Mouse (Mus musculus): ENCODE data around the gene Rhobtb1.

Gene Rhobtb1

DNA sequence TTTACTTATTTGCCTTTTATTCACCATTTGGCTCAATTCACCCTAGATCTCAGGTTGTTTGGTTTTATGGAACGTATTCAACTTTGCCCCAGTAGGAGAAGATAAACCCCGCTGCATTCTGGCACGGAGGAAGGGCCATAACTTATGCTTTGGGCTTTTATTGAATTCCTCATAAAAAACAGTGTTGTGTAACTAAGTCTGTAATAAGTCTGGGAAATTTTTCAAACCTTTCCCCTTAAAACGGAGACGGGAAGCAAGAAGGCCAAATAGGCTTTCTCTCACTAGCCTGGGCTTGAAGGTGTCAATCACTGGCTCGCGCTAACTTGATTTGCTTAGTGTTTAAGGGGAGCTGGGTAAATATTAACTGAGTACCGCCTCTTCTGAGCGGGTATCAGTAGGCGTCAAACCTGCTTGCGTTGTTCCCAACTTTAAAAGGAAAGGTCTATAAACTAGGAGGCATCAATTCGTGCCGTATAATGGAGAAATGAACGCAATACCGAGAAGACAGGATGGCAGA, 170.3 kb downstream of the Rhobtb1 start:
- DNase-seq (ENCODE audit: low spot score in 2 of 2) = no peak

DNA sequence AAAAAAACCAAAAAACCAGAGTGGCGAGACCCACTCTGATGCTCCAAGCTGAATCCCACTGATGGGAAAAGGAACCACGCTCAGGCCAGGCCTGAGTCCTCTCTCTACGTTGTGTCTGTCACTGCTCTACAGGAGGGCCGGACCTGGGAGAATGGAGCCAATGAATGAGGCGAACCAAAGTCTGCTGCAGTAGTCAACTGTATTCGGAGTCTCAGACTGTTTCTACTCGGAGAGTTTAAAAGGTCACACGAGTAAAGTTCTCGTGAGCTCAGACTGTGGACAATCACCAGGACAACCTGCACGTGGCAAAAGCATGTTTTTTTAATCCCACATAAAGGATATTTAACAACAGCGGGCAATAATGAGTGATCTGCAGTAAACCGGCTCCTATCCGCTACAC, 172.8 kb downstream of the Rhobtb1 start:
- DNase-seq (ENCODE audit: low spot score in 2 of 2) = no peak

GRCm38 (mm10) chr10:69324816-69325215, 173.6 kb downstream of the Rhobtb1 start:
- no peak for DNase-seq (ENCODE audit: low spot score in 2 of 2)

DNA sequence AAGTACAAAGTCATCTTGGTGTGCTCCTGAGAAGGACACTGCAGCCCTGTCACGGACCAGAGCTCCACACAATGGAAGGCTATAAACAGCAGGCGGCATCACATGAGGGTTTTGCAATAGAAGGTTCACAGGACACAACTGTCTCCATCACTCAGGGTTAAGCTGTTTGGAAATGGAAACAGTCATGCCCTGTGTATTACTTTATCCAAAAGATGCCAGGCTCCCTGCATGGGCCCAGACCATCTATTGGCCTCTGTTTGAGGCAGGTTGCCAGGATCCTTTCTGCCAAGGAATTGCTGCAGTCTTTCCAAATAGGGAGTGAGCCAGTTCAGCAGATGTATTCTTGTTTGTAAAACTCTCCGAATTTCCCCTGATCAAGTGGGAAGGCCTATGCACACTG, 175.2 kb downstream of the Rhobtb1 start:
- DNase-seq (ENCODE audit: low spot score in 2 of 2) = no peak

GRCm38 (mm10) chr10:69327362-69327761, 176.1 kb downstream of the Rhobtb1 start:
- DNase-seq (ENCODE audit: low spot score in 2 of 2) = no peak

DNA sequence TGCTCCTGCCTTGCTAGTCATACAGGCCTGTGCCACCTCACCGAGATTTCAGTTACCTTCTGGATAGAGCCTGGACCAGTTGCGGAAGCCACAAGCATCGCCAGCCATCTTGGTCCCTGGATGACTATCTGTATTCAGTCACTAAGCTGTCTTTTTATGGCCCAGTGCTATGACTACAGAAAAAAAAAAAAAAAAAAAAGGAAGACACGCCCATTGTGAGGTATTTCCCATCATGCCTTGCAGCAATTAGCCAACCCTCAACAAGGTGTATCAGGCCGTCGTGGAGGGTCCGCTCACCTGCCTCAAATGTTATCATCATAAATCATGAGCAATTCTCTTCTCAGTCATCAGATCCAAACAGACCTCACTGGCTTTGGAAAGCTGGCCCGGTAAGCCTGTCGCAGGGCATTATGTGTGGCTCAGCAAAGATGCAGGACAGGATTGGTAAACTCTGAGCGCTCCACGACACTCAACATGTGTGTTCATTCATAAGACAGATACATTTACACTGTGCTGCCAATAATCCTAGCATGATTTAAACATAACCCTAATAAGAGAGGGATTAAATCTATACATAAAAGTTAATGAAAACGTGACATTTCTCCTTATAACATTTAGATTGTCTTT, 176.9 kb downstream of the Rhobtb1 start:
- DNase-seq (ENCODE audit: low spot score in 2 of 2) = no peak

DNA sequence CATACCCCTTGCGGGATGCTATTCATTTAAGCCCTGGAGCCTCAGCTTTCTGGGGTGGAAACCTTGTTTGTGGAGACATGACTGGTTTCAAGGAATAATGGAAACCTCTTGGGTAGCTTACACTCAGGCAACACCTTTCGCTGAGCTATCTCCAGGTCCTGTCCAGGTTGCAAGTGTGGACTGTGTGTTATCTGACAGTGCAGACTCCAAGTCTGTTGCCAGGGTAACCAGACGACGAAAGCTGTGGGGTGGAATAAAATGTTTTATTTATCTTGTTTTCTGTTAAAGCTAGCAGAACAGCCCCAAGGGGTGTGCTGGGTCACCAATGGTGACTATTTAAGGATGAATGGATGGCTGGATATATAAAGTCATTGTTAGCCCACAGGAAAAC, 177.4 kb downstream of the Rhobtb1 start:
- DNase-seq (ENCODE audit: low spot score in 2 of 2) = no peak

GRCm38 (mm10) chr10:69331231-69331630, 180.0 kb downstream of the Rhobtb1 start:
- DNase-seq (ENCODE audit: low spot score in 2 of 2) = no peak

DNA sequence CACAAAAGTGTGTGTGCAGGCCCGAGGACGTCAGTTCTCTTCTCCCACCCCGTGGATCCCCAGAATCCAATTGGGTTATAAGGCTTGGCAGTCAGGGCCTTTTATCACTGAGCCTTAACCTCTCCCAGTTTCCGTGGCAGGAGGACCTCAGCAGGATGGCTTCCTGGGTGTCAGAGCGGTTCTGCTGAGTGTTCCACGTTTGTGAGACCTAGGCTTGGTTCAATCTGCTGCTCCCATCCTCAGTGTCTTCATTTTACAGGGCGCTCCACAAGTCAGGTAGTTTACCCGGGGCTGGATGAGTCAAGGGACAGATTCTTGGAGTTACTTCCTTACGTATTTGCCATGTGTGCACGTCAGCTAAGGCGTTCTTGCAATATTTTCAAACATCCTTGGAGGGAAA, 182.0 kb downstream of the Rhobtb1 start:
- DNase-seq (ENCODE audit: low spot score in 2 of 2) = no peak

GRCm38 (mm10) chr10:69334271-69335194, 183.3 kb downstream of the Rhobtb1 start:
- no peak for DNase-seq (ENCODE audit: low spot score in 2 of 2)

- no peak for DNase-seq (ENCODE audit: low spot score in 2 of 2)
Observed at GRCm38 (mm10) chr10:69335195-69335536, 183.9 kb downstream of the Rhobtb1 start.

- DNase-seq (ENCODE audit: low spot score in 2 of 2) = no peak
Observed at GRCm38 (mm10) chr10:69335611-69336010, 184.4 kb downstream of the Rhobtb1 start.

GRCm38 (mm10) chr10:69336219-69336618, 185.0 kb downstream of the Rhobtb1 start:
- no peak for DNase-seq (ENCODE audit: low spot score in 2 of 2)

GRCm38 (mm10) chr10:69340001-69340400, 188.8 kb downstream of the Rhobtb1 start:
- no peak for DNase-seq (ENCODE audit: low spot score in 2 of 2)
